Mouse (Mus musculus): ENCODE measurements around the gene Nrp1.

The Nrp1 gene

GRCm38 (mm10) chr8:128480896-128481665, 122.7 kb downstream of the Nrp1 start:
- POLR2A ChIA-PET, result no interaction called here
- CTCF ChIA-PET, result interaction anchor here in 2 of 4 experiments (0.6 to 1.0 kb wide), 2 partner anchors 124 to 421 kb away, joined by 3 to 4 read pairs; no protein-coding TSS in a partner anchor

GRCm38 (mm10) chr8:128483344-128483743, 124.9 kb downstream of the Nrp1 start:
- POLR2A ChIA-PET, result no interaction called here
- CTCF ChIA-PET, result no interaction called here

GRCm38 (mm10) chr8:128484720-128485124, 126.3 kb downstream of the Nrp1 start:
- CTCF ChIA-PET, result no interaction called here
- POLR2A ChIA-PET, result no interaction called here

- CTCF ChIA-PET, result no interaction called here
- POLR2A ChIA-PET, result no interaction called here
Observed at GRCm38 (mm10) chr8:128486043-128486442, 127.6 kb downstream of the Nrp1 start.

DNA sequence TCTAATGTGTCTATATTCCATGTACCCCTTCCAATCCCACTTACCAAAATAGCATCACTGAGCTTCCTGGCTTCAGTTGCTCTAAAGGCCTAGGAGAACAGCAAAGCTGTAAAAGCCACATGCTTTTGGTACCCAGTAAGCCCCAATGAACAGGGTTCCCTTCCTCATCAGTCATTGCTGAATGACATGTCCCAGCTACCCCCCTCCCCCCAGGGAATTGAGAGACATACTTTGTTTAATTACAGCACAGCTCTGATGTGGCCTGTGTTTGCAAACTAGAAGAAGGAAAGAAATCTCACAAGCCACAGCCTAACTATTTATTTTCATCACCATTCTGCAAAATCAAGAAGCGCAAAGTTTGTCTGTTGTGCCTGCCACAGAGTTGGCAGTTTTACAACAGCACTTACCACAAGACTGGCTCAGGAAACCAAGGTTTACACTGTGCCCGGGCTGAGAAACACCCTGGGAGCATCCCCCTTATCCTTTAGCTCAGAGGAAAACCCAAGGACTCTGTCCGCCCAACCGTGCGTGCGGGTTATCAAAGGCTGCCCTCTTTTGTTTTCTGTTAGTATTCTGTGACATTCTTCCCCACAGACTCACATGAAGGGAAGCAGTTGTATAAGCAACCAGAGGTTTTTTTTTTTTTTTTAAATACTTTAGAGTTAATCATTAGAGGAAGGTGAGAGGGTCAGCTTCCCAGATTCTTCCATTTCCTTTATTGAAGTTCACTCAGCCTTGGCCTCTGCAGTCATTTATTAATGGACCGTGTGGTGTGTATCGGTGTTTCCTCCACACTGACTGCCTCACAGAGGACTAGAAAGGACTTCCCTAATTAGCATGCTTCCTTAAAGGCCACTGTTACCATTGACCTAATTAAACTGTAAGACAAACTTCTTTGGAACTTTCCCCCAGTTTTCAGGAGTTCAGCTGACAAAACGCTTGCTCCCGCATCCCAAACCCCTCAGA, 129.8 kb downstream of the Nrp1 start:
- CTCF ChIA-PET, result interaction anchor here in 1 of 4 experiments (0.5 kb wide), 1 partner anchor 970 kb away, joined by 11 read pairs; no protein-coding TSS in a partner anchor
- POLR2A ChIA-PET, result no interaction called here

DNA sequence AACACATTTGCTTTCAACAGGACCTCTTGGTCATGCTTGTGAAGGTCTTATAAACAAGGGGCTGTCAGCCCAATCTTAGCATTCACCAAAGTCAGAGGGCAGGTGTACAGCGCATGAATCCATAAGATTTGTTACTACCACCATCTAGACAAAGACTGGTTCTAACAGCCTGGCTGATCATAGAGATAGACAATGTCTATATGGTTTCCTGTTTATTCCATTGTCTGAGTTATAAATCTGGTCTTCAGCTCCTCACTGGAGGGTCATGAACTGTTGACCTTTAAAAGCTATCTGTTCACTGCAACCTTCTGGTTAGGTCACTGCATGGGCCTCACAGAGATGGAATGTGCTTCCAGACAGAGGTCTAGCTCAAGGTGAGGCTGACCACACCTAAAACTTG, 130.9 kb downstream of the Nrp1 start:
- ChIA-PET CTCF (no interaction called here), POLR2A (no interaction called here)

- CTCF ChIA-PET, result no interaction called here
- POLR2A ChIA-PET, result no interaction called here
Observed at GRCm38 (mm10) chr8:128491126-128492067, 133.0 kb downstream of the Nrp1 start.

GRCm38 (mm10) chr8:128493801-128494200, 135.4 kb downstream of the Nrp1 start:
- ChIA-PET POLR2A (interaction anchor here in 1 of 4 experiments (0.6 kb wide), 1 partner anchor 1240 kb away, joined by 3 read pairs; no protein-coding TSS in a partner anchor), CTCF (no interaction called here)

GRCm38 (mm10) chr8:128498836-128499235, 140.4 kb downstream of the Nrp1 start:
- POLR2A ChIA-PET, result no interaction called here

GRCm38 (mm10) chr8:128504136-128504829, 145.9 kb downstream of the Nrp1 start:
- CTCF ChIA-PET, result no interaction called here
- POLR2A ChIA-PET, result interaction anchor here in 1 of 4 experiments (0.6 kb wide), 1 partner anchor 24 kb away, joined by 3 read pairs; no protein-coding TSS in a partner anchor

More at GRCm38 (mm10) chr8:128498836-128499235, 140.4 kb downstream of the Nrp1 start:
- CTCF ChIA-PET, result no interaction called here

DNA sequence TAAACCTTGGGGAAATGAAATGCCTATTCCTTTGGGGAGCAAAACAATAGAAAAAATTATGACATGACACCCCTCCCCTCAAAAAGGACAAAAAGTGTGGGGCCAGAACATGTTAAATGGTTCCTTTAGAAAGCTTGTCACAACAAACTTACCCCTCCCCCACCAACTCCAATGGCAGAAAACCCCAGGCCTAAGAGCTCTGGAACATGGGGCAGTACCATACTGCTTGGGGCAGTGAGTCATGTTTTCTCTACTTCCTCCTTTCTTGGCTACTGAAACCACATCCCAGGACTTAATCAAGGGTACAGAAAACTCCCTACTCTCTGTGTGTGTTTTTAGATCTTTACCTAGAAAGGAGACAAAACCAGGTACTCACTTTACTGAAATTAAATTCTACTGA, 147.5 kb downstream of the Nrp1 start:
- ChIA-PET CTCF (no interaction called here), POLR2A (no interaction called here)

GRCm38 (mm10) chr8:128508723-128509122, 150.3 kb downstream of the Nrp1 start:
- ChIA-PET POLR2A (no interaction called here), CTCF (interaction anchor here in 2 of 4 experiments (0.5 to 1.2 kb wide), 2 partner anchors 144 to 1113 kb away, joined by 3 to 4 read pairs; no protein-coding TSS in a partner anchor)

DNA sequence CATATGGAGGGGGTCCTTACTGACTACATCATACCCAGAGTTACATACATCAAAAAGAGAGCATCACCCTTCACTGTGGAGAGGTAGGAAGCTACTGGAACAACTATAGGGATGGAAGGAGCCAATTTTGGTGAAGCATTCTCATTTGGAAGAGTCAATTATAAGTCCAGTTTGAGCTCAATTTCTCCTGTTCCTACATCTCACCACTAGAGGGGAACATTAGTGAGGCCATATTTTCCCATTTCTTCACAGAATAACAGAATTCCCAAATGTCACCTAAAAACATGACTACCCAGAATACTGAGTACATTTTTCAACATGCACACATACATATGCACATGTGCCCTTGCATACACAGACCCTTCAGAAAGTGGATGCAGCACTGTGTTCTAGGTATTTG, 152.6 kb downstream of the Nrp1 start:
- ChIA-PET CTCF (interaction anchor here in 3 of 4 experiments (0.5 to 1.1 kb wide), 8 partner anchors 8 to 190 kb away, joined by 3 to 10 read pairs (median 4); no protein-coding TSS in a partner anchor), POLR2A (no interaction called here)

DNA sequence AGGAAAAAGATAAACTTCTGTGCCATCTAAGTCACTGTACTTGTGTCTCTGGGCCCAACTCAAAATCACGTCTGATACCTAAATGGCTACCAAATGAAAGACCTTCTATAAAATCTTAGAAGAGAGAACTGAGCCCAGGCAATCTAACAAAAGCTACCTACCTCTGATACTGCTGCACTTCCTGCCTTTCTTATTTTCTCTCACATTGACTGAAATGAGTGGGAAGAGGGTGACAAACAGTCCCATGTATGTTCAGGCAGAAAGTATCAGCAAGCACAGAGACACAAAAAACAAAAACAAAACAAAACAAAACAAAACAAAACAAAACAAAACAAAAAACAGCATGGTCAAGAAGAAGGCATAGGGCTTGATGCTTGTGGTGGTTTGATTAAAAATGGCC, 153.3 kb downstream of the Nrp1 start:
- POLR2A ChIA-PET, result no interaction called here
- CTCF ChIA-PET, result interaction anchor here in 2 of 4 experiments (0.6 to 0.8 kb wide), 2 partner anchors 12 to 30 kb away, joined by 3 to 4 read pairs; no protein-coding TSS in a partner anchor

DNA sequence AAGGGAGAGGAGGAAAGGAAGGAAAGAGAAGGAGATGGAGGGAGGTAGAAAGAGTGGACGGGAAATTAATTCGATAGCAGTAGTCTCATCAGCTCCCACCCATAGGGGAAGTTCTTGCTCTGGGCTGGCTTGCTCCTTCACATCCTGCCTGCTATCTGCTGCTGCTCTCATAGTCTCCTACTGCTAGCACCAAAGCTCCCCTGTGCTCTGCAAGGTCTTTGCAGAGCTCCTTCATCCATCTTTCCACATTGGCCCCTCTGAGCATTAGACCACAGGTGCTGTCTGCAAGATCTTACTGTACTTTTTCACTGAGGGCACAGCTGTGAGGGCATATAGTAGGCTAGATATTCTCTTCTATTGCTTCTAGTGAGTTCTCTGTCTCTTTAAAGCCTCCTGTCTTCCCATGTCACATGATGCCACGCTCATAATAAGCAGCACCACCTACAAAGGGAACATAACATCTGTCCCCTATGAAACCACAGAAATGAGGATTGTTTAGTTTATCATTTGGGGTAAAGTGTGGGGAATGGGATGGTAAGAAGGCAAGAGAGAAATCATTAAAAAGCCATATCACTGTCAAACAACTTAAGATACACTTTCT, 158.5 kb downstream of the Nrp1 start:
- CTCF ChIA-PET, result no interaction called here

GRCm38 (mm10) chr8:128517546-128518102, 159.2 kb downstream of the Nrp1 start:
- CTCF ChIA-PET, result interaction anchor here in 1 of 4 experiments (0.7 kb wide), 1 partner anchor 448 kb away, joined by 4 read pairs; no protein-coding TSS in a partner anchor
- POLR2A ChIA-PET, result no interaction called here

More for the DNA sequence above, 158.5 kb downstream of the Nrp1 start:
- POLR2A ChIA-PET, result no interaction called here

DNA sequence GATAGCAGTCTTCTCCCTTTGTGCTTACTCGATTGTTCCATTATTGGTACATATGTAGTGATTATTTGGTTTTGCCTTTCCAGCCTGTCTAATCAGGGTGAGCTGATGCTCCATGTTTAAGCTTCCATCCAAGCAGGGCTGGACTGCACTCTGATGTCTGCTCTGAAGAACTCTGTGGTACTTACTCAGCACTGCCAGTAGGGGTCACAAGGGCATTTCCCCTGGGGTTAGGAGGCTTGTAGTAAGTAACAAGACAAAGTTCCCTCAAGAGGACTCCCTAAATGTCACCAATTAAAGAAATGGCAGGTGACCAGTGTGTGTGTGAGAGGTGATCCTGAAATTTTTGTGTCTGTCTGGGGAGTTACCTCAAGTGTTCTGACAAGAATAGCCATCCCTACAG, 161.0 kb downstream of the Nrp1 start:
- ChIA-PET CTCF (interaction anchor here in 3 of 4 experiments (0.5 to 0.7 kb wide), 4 partner anchors 8 to 869 kb away, joined by 3 to 5 read pairs (median 3); no protein-coding TSS in a partner anchor), POLR2A (interaction anchor here in 1 of 4 experiments (0.5 to 1.1 kb wide), 2 partner anchors 166 to 753 kb away, joined by 3 read pairs; no protein-coding TSS in a partner anchor)

Measured in embryonic stem cell, embryonic (primary cell).